Mouse (Mus musculus): Measurements from ENCODE around the gene Kcnn3.

Kcnn3 gene

DNA sequence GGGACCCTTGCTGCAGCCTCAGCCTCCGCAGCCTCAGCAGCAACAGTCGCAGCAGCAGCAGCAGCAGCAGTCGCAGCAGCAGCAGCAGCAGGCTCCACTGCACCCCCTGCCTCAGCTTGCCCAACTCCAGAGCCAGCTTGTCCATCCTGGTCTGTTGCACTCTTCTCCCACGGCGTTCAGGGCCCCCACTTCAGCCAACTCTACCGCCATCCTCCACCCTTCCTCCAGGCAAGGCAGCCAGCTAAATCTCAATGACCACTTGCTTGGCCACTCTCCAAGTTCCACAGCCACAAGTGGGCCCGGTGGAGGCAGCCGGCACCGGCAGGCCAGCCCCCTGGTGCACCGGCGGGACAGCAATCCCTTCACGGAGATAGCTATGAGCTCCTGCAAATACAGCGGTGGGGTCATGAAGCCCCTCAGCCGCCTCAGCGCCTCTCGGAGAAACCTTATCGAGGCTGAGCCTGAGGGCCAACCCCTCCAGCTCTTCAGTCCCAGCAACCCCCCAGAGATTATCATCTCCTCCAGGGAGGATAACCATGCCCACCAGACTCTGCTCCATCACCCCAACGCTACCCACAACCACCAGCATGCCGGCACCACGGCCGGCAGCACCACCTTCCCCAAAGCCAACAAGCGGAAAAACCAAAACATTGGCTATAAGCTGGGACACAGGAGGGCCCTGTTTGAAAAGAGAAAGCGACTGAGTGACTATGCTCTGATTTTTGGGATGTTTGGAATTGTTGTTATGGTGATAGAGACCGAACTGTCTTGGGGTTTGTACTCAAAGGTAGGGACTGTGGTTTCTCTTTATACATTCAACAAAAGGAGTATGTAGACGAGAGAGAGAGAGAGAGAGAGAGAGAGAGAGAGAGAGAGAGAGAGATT lies 896 bp downstream of the Kcnn3 start:
- CTCF ChIA-PET, result no interaction called here

DNA sequence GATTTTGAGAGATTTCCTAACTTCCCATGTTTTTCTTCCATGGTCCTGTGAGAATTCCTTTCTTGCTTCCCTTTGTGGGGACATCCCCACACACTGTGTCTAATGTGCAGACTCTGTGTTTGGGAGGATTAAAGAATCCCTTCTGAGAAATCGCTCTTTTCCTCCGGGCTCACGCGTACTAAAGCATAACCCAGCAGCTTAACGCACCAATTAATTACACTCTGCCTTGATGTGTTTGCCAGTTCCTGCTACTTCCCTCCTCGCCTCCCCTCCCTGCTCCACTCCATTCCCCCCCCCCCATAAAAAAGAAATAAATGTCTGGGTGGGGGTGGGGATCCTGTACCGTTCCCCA lies 1.5 kb downstream of the Kcnn3 start:
- CTCF ChIA-PET, result no interaction called here

DNA sequence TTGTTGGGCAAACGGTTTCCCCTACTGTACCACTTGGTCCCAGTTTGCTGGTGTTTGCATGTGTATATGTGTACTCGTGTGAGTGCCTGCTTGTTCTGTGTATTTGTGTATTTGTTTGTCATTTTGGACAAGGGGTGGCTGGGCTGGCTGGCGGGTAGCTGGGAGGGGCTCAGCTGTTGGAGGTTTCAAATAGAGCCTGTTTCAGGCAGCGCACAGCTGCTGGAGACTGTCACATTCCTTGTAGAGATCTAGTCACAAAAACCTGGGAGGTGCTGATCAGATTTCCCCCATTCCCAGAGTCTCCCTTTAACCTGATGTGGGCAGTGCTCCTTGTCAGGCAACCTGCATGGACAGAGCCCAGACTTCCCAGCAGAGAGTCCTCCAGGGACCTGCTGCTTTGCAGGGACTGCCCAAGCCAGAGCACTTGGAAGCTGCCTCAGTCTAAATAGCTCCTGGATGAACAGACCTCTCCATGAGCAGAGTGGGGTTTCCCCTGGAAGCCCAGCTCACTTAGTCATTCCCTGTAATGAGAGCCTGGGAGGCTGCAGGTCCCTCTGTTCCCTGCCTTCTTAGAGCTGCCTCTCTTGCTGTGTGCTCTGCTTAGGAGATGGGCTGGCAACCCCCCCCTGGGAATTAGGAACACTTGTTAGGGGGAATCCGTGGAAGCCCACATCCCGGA lies 2.6 kb downstream of the Kcnn3 start:
- CTCF ChIA-PET, result no interaction called here

DNA sequence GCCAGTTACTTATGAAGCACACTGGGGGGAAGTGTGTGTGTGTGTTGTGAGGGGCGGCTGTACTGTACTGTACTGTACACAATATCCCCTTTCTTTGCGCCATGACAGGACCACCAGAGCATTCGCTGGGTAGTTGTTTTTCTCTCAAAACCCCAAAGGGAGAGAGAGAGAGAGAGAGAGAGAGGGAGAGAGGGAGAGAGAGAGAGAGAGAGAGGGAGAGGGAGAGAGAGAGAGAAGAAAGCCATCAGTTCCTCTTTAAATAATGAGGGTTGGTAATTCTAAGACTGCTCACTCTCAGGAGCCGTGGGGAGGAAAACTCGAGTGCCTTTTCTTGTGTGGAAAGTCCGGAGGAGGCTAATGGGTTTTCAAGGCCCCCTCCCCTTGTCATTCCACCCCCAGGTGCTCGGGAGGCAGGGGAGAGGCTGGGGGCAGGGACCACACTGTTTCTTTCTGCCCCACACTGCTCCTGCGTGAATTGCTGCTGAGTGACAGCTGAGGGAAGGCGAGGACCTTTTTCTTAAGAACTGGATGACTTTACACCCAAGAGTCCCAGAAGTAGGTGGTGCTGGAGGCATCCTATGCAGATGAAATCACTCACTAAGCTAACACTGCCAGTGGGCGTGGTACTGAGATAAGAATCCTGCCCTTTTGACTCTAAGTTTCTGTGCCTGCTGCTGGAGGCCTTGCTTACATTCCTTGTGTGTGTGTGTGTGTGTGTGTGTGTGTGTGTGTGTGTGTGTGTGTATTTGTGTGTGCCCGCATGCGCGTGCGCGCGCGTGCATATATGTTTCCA lies 6.5 kb downstream of the Kcnn3 start:
- CTCF ChIA-PET, result no interaction called here

- CTCF ChIA-PET, result no interaction called here
Observed at GRCm38 (mm10) chr3:89529796-89530195, 9.8 kb downstream of the Kcnn3 start.

- CTCF ChIA-PET, result no interaction called here
Observed at GRCm38 (mm10) chr3:89534566-89535097, 14.7 kb downstream of the Kcnn3 start.

DNA sequence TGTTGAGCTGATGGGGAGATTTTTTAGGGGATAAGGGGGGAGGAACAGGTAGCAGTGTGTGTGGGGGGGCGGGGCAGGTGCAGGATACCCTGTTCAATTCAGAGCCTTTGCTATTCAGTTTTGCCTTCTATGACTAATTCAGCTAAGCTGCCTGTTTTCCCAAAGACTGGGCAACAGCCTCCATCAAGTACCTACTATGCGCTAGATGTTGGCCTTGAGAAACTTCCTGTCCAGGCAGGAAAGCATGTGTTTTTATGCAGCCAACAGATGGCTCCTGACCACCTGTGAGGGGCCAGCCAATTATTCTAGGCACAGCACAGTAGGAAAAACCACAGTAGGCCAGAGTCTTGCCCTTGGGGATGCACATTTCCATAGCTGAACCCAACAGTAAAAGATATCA lies 15.2 kb downstream of the Kcnn3 start:
- CTCF ChIA-PET, result no interaction called here

DNA sequence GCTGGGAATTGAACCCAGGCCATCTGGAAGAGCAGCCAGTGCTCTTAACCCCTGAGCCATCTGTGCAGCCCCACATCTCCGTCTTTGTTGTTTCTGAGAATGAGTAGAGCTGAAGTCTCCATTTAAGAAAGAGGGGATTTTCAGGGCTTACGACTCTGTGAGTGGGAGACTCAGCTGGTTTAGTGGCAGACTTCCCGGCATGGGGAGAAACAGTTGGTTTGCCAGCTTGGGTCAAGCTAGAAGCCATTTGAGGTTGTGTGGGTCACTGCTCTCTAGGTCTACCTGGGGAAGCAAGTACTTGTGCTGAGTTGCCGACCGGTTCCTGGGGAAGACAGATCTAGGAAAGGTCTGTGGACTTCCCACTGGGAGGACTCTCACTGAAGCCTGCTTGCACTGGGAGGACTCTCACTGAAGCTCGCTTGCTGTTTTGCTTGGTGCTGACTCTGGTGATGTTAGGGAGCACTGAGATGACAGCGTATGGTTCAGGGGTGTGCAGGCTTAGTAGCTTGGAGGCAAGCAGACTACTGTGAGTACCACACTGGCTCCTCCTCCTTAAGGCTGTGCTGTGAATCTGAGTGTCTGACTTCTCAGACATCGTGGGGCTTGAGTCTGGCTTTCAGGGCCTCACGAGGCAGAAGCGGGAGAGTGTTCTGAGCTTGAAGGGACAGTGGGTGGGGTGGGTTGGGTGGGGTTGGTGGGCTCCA lies 19.2 kb downstream of the Kcnn3 start:
- CTCF ChIA-PET, result interaction anchor here (0.6 kb wide), 1 partner anchor 23 kb away, joined by 3 read pairs; no protein-coding TSS in a partner anchor

GRCm38 (mm10) chr3:89539740-89540370 lies 19.9 kb downstream of the Kcnn3 start:
- CTCF ChIA-PET, result no interaction called here

- CTCF ChIA-PET, result no interaction called here
Observed at GRCm38 (mm10) chr3:89540371-89540743, 20.4 kb downstream of the Kcnn3 start.

DNA sequence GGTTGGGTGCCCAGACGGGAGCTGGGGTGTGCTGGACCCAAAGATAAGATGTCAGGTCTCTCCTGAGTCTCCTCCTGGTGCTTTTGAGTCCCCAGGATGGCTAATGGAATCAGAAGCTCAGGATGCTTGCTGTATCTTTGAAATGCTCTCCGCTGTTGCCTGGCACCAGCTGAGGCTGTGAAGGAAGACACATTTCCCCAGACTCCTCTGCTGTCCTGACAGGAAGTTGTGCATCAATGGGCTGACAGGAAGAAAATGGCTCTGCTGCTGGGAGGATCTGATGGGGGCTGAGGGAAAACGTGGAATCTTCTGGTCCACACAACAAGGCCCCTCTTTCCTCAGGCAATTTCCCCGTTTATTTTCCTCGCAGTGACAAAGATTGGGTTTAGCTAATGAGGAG lies 27.0 kb downstream of the Kcnn3 start:
- CTCF ChIA-PET, result no interaction called here

DNA sequence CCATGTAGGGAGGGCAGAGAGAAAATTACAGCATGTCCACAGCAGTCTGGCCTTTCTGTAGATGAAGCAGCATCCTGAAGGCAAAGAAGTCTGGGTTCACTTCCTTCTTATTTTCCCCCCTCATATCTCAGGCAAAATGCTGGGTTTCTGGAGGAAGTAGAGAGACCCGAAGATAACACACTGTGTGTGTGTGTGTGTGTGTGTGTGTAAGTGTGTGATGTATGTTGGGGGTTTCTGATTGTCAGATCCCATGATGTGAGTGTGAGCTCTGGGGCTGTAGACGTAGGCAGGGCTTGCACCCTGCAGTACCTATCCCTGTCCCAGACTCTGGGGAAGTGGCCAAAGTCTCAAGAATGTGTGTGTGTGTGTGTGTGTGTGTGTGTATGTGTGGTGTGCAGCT lies 28.8 kb downstream of the Kcnn3 start:
- CTCF ChIA-PET, result no interaction called here

DNA sequence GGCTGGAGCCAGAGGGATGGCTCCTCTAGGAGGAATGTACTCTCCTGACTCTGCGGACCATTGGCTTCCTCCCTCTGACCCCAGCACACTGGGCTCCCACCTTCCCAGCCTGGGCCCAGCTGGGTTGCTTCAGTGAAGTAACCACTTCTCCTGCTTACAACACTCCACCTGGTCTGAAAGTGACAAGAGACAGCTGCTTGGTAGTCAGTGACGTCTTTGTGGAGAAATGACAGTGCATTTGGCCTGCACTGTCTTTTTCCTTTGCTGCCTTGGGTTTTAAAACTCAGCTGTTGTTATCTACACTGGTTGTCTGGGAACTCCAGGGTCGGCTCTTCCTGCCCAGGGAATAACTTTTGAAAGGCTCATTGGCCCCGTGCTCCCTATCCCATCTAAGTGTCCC lies 29.5 kb downstream of the Kcnn3 start:
- CTCF ChIA-PET, result no interaction called here

DNA sequence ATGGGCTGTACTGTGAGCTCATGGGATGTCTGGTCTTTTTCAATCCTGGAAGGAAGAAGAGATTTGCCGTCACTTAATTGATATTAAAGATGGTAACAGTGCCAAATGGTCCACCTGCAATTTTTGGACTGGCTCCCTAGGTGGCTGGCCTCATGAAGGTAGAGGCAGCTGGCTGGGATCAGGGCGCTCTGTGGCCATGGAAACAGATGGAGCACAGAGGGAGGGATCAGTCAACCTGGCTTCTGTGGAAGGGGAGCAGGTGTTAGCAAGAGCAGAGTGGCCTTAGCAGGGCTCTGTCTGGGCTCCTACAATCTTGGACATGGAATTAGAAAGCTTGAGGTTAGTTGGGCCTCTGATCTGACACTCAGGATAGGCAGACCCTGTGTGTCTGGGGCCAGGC lies 31.9 kb downstream of the Kcnn3 start:
- CTCF ChIA-PET, result no interaction called here

DNA sequence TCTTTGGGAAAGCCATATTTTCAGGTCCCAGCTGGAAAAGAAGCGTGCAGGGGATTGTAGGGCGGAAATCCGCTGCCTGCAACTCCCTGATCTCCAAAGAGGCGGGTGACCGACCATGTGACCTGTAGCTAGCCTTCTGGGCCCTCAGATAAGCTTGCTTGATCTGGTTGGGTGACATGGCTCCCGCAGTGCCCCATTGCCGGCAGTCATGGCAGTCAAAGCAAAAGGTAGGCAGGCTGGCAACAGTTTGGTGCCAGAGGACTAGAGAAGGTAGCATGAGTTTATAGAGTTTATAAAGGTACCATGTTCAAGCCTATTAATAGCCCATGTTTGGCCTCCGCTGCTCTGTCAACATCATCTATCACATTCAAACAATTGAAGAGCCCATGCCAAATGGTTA lies 33.5 kb downstream of the Kcnn3 start:
- CTCF ChIA-PET, result no interaction called here

- CTCF ChIA-PET, result no interaction called here
Observed at GRCm38 (mm10) chr3:89553946-89554345, 34.0 kb downstream of the Kcnn3 start.

- CTCF ChIA-PET, result no interaction called here
Observed at GRCm38 (mm10) chr3:89554587-89554986, 34.6 kb downstream of the Kcnn3 start.

DNA sequence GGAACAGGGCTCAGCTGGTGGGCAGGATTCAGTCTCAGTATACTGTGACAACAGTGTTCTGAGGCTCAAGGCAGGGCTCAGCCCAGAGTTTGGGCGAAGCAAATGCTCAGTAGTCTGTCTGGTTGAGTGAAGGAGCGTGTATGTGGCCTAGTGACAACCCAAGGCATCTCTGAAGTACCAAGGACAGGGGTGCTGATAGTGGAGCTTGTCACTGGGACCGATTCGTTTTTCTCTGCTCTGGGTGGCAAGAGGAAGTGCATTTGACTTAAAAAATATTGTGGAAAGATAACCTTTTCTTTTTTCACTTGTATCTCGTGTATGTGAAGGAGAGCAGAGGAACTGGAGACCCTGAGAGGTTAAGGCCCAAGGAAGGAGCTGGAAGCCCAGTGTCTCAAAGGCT lies 37.8 kb downstream of the Kcnn3 start:
- CTCF ChIA-PET, result no interaction called here

- CTCF ChIA-PET, result no interaction called here
Observed at GRCm38 (mm10) chr3:89558972-89559910, 39.3 kb downstream of the Kcnn3 start.

DNA sequence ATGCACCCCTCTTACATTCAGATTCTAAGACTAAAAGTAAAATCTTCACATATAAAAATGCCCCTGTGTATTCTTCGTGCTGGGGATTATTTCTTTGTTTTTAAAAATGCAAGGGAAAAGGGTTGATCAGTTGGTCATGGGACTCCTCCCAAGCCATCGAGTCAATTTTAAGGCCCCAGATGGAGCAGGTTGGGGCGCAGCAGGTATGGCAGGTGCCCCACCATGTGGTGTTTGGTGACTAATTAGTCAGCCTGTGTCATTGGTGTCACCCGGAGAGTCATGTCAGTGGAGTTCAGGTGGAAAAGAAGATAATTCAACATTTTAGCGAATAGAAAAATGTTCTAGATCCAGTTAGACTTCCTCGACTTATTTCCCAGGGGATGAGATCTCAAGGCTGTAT lies 41.4 kb downstream of the Kcnn3 start:
- CTCF ChIA-PET, result no interaction called here
